Mouse (Mus musculus) fat pad, adult 2 months (tissue): ENCODE results near the gene Slc35f1.

Experiments used
- DNase-seq: peaks from one replicate; pipeline ENCODE4 v3.0.0-alpha.2; 2011; ENCODE audit warnings: low read depth, low spot score; ENCODE audit errors: extremely low read depth

The Slc35f1 gene

DNA sequence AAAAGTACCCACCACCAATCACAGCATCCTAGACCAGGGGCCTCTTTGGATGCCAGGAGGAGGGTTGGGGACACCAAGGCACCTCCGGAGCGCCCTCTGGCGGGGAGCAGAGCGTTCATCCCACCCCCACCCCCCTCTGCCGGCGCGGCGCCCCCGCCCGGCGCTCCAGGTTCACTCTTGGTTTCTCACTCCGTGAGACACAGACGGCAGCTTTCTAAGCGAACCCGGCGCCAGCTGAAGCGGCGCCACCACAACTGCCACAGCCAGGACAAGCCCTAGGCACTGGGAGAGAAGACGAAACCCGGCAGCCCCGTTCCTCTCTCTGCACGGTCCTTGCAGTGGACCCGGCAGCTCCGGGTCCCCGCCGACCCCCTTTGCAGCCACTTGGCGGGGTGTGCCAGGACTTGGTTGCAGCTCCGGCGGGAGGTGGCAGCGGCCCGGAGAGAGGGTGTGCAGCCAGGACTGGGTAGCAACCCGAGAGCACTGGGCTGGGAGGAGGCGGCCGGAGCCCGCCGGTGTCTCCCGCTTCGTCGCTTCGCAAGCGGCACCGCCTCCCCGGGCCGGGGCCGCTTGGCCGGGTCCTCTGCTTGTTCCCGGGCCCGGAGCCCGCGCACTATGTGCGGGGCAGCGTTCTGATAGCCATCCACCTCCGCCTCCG lies at the start of gene Slc35f1:
TSS of gene Slc35f1 (plus strand) at position 200 of the 658 bp plus-strand sequence.
- DNase-seq: no peak

GRCm38 (mm10) chr10:52671234-52671633 lies 19.1 kb upstream of the Slc35f1 start:
- DNase-seq: no peak

- no peak for DNase-seq
Observed at GRCm38 (mm10) chr10:52690992-52691731, 829 bp downstream of the Slc35f1 start.

DNA sequence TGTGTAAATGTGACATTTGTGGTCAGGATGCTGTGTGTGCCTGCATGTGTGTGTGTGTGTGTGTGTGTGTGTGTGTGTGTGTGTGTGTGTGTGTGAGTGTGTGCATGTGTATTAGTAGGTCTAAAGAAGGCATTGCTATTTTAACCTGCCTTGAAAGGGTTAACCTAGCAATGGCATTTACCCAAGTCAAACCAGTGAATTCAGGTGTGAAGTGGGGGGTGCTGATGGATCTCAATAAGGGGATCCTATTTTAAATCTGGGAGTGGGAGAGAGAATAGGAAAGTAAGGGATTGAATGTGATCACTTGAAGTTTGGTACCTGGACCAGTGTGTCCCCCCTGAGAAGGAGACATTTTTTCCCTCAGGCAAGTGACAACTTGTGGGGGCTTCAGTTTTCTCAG lies 13.4 kb downstream of the Slc35f1 start:
- no peak for DNase-seq

- DNase-seq: no peak
Observed at GRCm38 (mm10) chr10:52704101-52705051, 14.0 kb downstream of the Slc35f1 start.

- DNase-seq: no peak
Observed at GRCm38 (mm10) chr10:52709482-52709881, 19.1 kb downstream of the Slc35f1 start.

DNA sequence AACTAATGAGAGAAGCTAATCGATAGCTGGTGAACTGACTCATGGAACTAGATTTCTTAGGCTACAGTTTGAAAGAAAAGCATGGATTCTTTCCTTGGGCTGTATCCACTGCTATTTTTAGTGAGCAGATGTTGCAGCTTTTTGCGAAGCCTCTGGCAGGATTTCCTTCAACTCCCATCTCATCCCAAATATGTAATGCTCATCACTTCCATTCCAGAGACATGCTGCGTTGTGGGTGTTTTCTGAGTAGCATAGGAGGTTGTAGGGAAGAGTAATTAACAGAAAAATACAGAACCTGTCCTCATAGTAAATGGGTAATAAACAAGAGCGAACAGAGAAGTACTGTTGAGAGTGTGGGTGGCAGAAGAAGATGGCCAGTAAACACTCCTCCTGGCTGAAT lies 21.8 kb downstream of the Slc35f1 start:
- DNase-seq: no peak

DNA sequence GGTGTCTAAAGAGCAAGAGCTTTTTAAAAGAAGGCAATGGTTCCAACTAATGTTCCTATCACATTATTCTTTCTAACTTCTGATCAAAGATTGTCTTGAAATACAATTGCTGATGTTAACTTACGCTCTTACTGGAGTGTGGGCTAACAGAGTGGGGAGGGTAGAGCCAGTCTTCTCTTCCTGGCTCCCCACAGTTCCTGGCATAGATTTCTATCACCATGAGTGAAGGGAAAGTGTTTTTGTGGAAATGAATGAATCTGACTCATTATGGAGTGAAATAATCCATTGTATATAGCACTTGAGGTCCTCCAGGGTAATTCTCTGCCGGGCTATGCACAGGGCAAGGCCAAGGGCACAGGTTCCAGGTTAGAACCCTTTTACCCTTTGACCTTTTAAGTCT lies 24.2 kb downstream of the Slc35f1 start:
- no peak for DNase-seq

DNA sequence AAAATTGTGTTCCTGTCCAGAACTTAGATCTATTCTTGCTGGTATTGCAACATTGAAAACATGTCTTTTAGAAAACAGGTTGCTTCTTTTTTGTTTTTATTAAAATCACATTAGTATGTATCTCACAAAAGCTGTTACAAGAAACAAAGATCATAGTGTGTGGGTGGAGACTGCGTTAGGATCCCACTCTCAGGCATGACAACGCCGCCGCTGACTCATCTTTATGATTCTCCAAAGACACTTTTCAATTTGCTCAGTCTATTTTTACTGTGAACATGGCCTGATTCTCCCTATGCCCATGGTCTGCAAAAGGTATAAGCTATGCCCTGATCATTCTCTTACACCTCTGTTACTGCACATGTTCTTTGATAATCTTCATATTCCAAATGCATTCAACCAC lies 24.8 kb downstream of the Slc35f1 start:
- no peak for DNase-seq

DNA sequence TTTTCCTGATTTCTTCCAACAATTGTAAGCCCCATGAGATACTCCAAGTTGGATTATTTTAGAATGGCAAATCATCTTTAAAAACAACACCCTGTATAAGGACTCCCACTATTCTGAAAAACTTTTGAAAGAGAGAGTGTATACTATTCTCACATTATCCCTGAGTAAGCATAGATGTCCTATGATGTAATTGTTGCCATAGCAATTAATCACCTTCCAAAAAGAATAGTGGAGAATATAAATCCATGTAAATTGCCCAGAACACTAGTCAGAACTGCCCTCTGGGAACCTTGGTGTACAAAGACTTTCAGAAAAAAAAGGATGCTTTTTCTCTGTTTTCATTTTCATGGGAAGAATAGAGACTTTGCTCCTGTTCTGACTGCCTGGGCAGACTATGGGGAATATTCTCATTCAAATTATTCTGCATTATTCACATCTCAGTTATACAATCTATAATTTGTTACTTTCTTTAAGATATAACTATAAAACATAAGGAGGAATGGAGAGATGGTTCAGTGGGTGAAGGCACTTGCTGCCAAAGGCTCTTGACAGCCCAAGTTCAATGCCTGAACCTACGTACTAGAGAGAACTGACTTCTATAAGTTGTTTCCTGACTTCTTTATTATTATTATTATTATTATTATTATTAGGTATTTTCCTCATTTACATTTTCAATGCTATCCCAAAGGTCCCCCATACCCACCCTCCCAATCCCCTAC lies 28.0 kb downstream of the Slc35f1 start:
- DNase-seq: no peak

- no peak for DNase-seq
Observed at GRCm38 (mm10) chr10:52726674-52727073, 36.3 kb downstream of the Slc35f1 start.

GRCm38 (mm10) chr10:52742671-52743379 lies 52.5 kb downstream of the Slc35f1 start:
- no peak for DNase-seq

DNA sequence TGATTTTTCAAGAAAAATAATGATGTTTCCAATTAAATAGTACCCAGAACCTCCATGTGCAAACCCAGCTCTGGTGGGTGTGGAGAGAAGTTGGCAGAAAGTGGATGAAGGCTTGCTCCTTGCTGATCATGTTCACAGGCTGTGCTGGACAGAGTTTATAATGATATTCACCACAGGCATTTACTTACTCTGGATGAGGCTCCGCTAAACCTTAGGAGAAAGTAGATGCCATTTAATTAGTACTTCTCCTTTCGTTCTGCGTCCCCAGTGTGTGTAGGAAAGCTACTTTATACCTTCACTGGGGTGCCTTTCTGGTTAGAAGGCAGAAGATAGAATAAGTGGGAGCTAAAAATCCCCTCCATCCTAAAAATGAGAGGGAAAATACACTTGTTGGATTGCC lies 53.5 kb downstream of the Slc35f1 start:
- no peak for DNase-seq

DNA sequence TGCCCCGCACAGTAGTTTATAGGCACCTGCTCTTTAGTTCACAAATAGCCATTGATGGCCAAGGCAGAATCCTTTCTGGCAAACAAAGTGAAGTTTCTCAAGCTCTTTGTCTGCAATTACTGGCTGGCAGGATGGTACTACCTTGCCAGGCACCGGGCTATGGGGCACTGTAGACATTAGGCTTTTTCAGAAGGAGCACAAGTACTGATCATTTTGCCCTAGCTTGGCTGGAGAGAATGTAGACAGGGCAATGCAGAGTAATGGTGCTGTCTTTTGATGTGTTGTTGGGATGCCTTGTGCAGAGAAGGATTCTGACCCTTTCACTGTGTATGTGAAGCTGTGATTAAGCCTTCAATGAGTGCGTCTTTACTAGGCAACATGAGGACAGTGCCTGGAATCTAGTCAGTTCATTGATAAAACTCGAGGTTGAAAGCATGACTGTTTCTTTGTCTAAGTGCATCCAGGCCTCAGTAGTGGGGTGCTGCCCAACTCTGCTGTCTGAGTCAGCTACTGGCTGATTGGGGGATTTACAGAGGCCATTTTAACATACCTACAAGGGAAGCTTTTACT lies 57.8 kb downstream of the Slc35f1 start:
- no peak for DNase-seq

DNA sequence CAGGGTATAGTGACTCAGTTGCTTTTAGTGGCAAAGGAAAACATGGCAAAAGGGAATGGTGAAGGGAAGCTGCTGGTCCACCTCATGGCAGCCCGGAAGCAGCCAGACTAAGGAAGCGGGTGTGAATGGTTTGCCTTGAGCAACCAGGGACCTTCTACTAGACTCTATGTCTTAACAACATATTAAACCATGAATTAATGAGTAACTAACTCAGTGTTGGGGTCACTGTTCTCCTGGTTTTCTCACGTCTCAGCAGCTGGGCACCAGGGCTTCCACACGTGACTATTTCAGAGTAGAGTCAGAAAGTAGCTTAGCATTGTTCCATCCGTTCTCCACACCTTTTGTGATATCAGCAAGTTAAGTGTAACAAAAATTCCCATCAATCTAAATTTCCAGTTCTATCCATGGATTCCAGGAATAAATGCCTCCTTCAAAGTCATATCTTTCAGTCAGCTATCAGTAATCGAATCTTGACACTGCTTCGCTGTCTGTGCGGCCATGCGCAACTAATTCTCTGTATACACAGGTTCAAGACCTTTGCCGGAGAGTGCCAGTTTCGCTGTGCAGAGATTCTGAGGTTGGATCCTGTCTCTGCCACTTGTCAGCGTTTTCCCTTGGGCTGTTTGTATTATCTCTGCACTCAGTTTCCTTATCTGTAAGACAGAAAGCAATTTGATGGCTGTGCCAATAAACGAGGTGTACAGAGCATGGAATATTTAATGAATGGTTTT lies 65.8 kb downstream of the Slc35f1 start:
- no peak for DNase-seq

DNA sequence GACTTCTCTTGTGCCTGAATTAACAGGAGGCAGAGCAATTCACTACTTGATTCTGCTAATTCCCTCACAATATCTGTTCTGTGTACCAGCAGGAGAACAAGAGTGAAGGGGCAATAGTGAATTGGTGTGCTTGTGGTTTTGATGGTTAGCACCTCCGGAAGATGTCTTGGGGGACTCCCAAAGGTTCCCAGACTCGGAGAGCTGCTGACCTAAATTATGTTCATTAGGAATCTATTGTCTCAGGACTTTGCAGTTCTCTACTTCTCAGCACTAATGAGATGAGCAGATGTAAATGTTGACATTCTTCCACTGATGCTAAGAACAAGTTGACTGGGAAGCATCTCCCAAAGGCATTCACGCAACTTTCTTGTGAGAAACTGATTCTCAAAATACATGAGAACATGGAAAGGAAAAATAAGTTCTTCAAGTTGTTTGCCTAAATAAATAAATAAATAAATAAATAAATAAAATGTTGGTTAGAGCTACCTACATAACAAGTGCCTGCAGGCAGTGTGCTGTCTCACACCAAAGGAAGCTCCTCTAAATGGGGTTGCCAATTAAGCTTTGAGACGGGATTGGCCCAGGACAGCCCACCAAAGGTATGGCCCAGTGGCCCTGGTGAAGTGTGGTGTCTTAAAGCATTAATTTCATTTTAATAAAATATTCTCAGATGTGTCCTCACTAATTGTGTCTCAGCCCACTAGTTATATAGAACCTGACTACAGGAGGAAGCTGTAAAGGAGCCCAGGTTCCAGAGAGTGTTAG lies 67.3 kb downstream of the Slc35f1 start:
- DNase-seq: no peak

DNA sequence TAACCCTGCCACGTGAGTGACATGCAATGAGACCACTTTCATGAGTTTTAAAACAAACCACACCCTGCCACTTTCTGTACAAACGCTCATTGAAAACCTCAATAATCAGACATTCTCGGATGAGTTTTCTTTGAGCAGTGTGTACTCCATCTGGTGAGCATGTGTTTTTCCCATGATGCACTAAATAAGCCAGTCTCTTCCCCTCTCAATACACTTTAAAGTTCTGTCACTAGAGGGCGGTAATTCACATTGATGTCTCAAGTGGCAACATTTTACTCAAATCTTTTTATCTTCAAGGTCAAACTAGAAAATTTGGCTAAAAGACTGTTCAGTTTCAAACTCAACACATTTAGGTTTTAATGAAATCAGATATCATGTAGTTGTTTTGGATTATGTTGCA lies 68.3 kb downstream of the Slc35f1 start:
- DNase-seq: no peak

- no peak for DNase-seq
Observed at GRCm38 (mm10) chr10:52760527-52760926, 70.2 kb downstream of the Slc35f1 start.
